Mouse (Mus musculus) embryonic facial prominence, embryonic 11.5 days (tissue): ENCODE data around the gene Plekha4. TPM values are rescaled to one million over a fixed set of nuclear protein-coding genes. Genes with fewer than 3 reads are reported as not detected.

Experiments used
- ATAC-seq: fragments of 200-750 bp; cut with Nextera tagmentation; replicated peaks from 2 replicates; pipeline ENCODE4 v1.8.0; 2017; ENCODE audit warnings: low read depth; ENCODE audit not compliant: insufficient number of reproducible peaks, low FRiP score, low TSS enrichment
- DNase-seq: peaks from one replicate; pipeline ENCODE4 v3.0.0-alpha.2; 2015; ENCODE audit warnings: low spot score
- H3K27ac ChIP-seq: fragments of 300-500 bp; sonication (generic); replicated peaks from 2 replicates; pipeline ENCODE4 v1.5.1; 2014; ENCODE audit warnings: mild to moderate bottlenecking, low read depth, low read length, control low read depth
- H3K27me3 ChIP-seq: fragments of 300-500 bp; sonication (generic); 2 replicates; pipeline ENCODE4 v1.6.1; 2014; ENCODE audit warnings: mild to moderate bottlenecking, low read length, moderate library complexity, mixed read lengths; ENCODE audit not compliant: control insufficient read depth, insufficient read depth
- H3K36me3 ChIP-seq: fragments of 300-500 bp; sonication (generic); replicated peaks from 2 replicates; pipeline ENCODE4 v1.6.1; 2014; ENCODE audit warnings: low read depth, mild to moderate bottlenecking, low read length, moderate library complexity, mixed read lengths; ENCODE audit not compliant: control insufficient read depth, insufficient read depth
- H3K4me1 ChIP-seq: fragments of 300-500 bp; sonication (generic); 2 replicates; pipeline ENCODE4 v1.6.1; 2014; ENCODE audit warnings: low read length, mixed read lengths; ENCODE audit not compliant: control insufficient read depth, insufficient read depth
- H3K4me2 ChIP-seq: fragments of 300-500 bp; sonication (generic); 2 replicates; pipeline ENCODE4 v1.6.1; 2014; ENCODE audit warnings: low read depth, mild to moderate bottlenecking, control low read depth, low read length, moderate library complexity
- H3K4me3 ChIP-seq: fragments of 300-500 bp; sonication (generic); 2 replicates; pipeline ENCODE4 v1.5.1; 2014; ENCODE audit warnings: low read depth, low read length, control low read depth
- H3K9ac ChIP-seq: fragments of 300-500 bp; sonication (generic); replicated peaks from 2 replicates; pipeline ENCODE4 v1.6.1; 2014; ENCODE audit warnings: mild to moderate bottlenecking, control low read depth, low read length
- H3K9me3 ChIP-seq: fragments of 300-500 bp; sonication (generic); replicated peaks from 2 replicates; pipeline ENCODE4 v1.6.1; 2016; ENCODE audit warnings: mild to moderate bottlenecking, low read length, inconsistent platforms, mixed read lengths; ENCODE audit not compliant: control insufficient read depth
- WGBS: fragments of 180-500 bp; shearing (Covaris S2); extraction: QIAGEN DNeasy Blood & Tissue Kit; methylation state at CpG from one replicate; pipeline ENCODE4 v1.1.7; 2014; 5-methylcytosine and 5-hydroxymethylcytosine counted together
- polyA plus RNA-seq: library from polyadenylated mRNA; unstranded; fragments of >200 nt; fragmentation: Nextera tagmentation; extraction: Ambion mirVana; gene quantifications from 2 replicates; pipeline ENCODE4 v1.2.1, GENCODE M21; 2014

The Plekha4 gene
- polyA plus RNA-seq, 1 experiment from 2014 or later = 0.62 TPM

GRCm38 (mm10) chr7:45568601-45569473 lies 42.7 kb downstream of the Plekha4 start:
- Histone ChIP-seq H3K4me2 (peak overlapping the region; percentile 54), H3K9me3 (no peaks in the 10 kb centered on the region), H3K4me3 (peak overlapping the region; percentile 31), H3K27ac (peak overlapping the region; percentile 38; the same call in 1 of the 2 replicates), H3K4me1 (no peaks in the 10 kb centered on the region; the same call in 1 of the 2 replicates), H3K27me3 (no peaks in the 10 kb centered on the region), H3K9ac (peak overlapping the region; percentile 33; the same call in 1 of the 2 replicates), H3K36me3 (no peaks in the 10 kb centered on the region)
- ATAC-seq (no peak), DNase-seq (no peak)
- WGBS = 82% methylated on average over 10 of the region's 10 CpGs

- ATAC-seq (peak; percentile 56), DNase-seq (peak; percentile 78)
- no peaks in the 10 kb centered on the region for H3K36me3 ChIP-seq
- peak within 1 kb of the TSS; percentile 91 for H3K9ac ChIP-seq
- peak within 1 kb of the TSS; percentile 73 for H3K4me3 ChIP-seq
- H3K9me3 ChIP-seq = no peaks in the 10 kb centered on the region
- H3K4me2 ChIP-seq = peak within 1 kb of the TSS; percentile 82
- peak within 1 kb of the TSS; percentile 67 for H3K27ac ChIP-seq
- WGBS = under 1% methylated on average over 42 of the region's 42 CpGs
- H3K27me3 ChIP-seq = no peaks in the 10 kb centered on the region
- H3K4me1 ChIP-seq = no peaks in the 10 kb centered on the region; the same call in 1 of the 2 replicates
Observed at GRCm38 (mm10) chr7:45570103-45570741, 44.1 kb downstream of the Plekha4 start, which contains the start of gene Bcat2. Gene Bcat2 (plus strand): TSS chr7:45570153.

GRCm38 (mm10) chr7:45571966-45572365 lies 45.8 kb downstream of the Plekha4 start:
- Histone ChIP-seq H3K9ac (no peak overlapping the region), H3K4me2 (no peak overlapping the region), H3K36me3 (no peaks in the 10 kb centered on the region; the same call in 1 of the 2 replicates), H3K27ac (no peak overlapping the region), H3K4me3 (no peak overlapping the region), H3K4me1 (no peaks in the 10 kb centered on the region; the same call in 1 of the 2 replicates), H3K9me3 (no peaks in the 10 kb centered on the region), H3K27me3 (no peaks in the 10 kb centered on the region)
- DNase-seq = no peak
- no peak for ATAC-seq
- 30% methylated on average over 1 of the region's 1 CpGs for WGBS

GRCm38 (mm10) chr7:45573954-45574353 lies 47.8 kb downstream of the Plekha4 start:
- DNase-seq (no peak), ATAC-seq (no peak)
- no peaks in the 10 kb centered on the region for H3K27me3 ChIP-seq
- no peaks in the 10 kb centered on the region for H3K9me3 ChIP-seq
- H3K9ac ChIP-seq = no peak overlapping the region
- H3K4me2 ChIP-seq = no peak overlapping the region
- H3K4me3 ChIP-seq = no peak overlapping the region
- no peaks in the 10 kb centered on the region; the same call in 1 of the 2 replicates for H3K36me3 ChIP-seq
- 79% methylated on average over 8 of the region's 8 CpGs for WGBS
- no peak overlapping the region for H3K27ac ChIP-seq
- H3K4me1 ChIP-seq = no peaks in the 10 kb centered on the region; the same call in 1 of the 2 replicates

- no peaks in the 10 kb centered on the region for H3K9me3 ChIP-seq
- H3K4me3 ChIP-seq = no peak overlapping the region
- H3K27ac ChIP-seq = no peak overlapping the region
- no peaks in the 10 kb centered on the region; the same call in 1 of the 2 replicates for H3K4me1 ChIP-seq
- no peak overlapping the region for H3K9ac ChIP-seq
- ATAC-seq (no peak), DNase-seq (no peak)
- no peaks in the 10 kb centered on the region for H3K27me3 ChIP-seq
- 85% methylated on average over 15 of the region's 15 CpGs for WGBS
- no peaks in the 10 kb centered on the region; the same call in 1 of the 2 replicates for H3K36me3 ChIP-seq
- no peak overlapping the region for H3K4me2 ChIP-seq
Observed at GRCm38 (mm10) chr7:45574472-45575379, 48.6 kb downstream of the Plekha4 start.

GRCm38 (mm10) chr7:45585923-45586322 lies 59.8 kb downstream of the Plekha4 start:
- no peak for ATAC-seq
- 89% methylated on average over 6 of the region's 6 CpGs for WGBS
- no peak overlapping the region for H3K4me2 ChIP-seq
- H3K27me3 ChIP-seq = no peaks in the 10 kb centered on the region
- H3K9me3 ChIP-seq = no peaks in the 10 kb centered on the region
- no peak for DNase-seq
- H3K9ac ChIP-seq = no peak overlapping the region
- H3K27ac ChIP-seq = no peak overlapping the region
- no peaks in the 10 kb centered on the region for H3K36me3 ChIP-seq
- H3K4me1 ChIP-seq = no peaks in the 10 kb centered on the region
- no peak overlapping the region for H3K4me3 ChIP-seq

GRCm38 (mm10) chr7:45587631-45588592 lies 61.8 kb downstream of the Plekha4 start:
- Histone ChIP-seq H3K27me3 (no peaks in the 10 kb centered on the region), H3K9me3 (no peaks in the 10 kb centered on the region), H3K36me3 (no peaks in the 10 kb centered on the region), H3K9ac (no peak overlapping the region), H3K4me1 (no peaks in the 10 kb centered on the region), H3K27ac (no peak overlapping the region), H3K4me3 (no peak overlapping the region), H3K4me2 (no peak overlapping the region)
- ATAC-seq (no peak), DNase-seq (no peak)
- WGBS = 93% methylated on average over 23 of the region's 23 CpGs
